Mouse (Mus musculus): ENCODE data around the gene Top2b.

The Top2b gene

DNA sequence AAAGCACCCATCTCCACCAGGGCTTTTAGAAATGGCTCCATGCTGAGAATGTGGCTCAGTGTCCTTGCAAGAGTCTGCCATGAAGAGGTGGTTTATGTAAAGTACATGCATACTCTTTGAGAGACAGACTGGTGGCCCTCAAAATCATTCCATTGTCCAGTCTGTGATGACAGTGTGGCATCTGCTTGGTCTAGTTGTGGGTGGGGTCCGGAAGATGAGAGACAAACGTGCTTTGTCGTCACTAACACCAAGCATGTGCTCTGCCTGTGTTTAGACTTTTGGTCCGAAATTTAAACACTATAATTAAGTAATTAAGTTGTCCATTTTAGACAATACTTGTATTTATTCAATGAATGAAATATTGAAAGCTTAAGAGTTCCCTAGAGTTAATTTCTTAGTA lies 49.2 kb downstream of the Top2b start:
- DNase-seq (ENCODE audit: low spot score in 2 of 2): no peak

DNA sequence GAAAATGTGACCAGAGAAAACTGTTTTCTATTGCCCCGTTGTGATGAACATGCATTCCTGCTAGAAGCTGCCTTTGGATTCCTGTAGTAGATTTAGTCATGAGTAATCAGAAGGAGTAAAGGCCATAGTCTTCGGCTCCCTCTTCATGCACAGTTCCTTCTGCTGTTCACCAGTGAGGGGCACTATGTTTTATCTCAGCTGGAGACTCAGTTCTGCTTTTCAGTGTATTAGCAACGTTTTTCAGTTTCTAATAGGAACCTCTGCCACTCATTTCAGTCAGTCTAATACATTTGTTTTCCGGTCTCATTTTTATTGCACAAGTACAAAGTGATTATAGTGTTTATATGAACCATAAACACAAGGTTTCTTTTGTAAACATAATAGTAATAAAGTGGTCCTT lies 62.6 kb downstream of the Top2b start:
- no peak for DNase-seq (ENCODE audit: low spot score in 2 of 2)

DNA sequence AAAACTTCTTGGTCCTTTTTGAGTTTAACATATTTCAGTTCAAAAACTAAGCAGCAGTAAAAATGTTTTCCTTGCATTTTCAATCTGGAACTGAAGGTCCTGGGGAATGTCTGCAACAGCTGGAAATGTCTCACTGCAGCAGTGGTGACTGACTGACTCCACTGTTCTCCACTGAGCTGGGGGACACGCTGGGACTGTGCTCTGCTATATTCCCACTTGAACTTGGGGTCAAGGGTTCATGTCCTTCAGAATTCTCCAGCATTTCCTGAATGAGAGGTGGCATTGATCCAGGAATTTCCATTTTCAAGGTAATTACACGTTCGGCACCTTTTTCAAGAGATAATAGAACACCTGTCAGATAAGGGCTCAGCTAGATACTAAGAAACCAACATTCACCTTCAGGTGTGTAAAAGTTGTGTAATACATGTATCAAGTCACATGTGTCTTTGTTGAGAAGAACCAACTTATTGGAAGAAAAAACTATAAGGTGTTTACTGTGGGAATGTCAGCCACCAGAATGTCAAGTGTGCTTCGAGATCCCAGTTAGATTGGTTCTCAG lies 67.0 kb downstream of the Top2b start:
- no peak for DNase-seq (ENCODE audit: low spot score in 2 of 2)

DNA sequence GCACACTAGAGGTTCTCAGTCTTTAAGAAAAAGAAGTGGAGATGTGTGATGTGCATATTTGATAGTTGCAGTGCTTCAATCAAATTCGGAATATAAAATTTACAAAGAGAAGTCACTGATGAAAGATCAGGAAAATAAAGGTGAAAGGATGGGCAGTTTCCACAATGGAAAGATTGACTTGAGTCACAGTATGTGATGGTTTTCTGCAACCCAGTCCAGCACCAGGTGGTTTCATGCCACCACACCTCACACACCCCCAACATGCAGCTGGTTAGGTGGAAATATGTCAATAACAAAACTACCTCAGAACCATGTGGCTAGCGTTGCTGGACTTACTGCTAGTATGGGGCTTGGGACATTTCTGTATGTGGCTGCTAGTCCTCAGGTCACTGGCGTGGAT lies 67.6 kb downstream of the Top2b start:
- DNase-seq (ENCODE audit: low spot score in 2 of 2): no peak

- no peak for DNase-seq (ENCODE audit: low spot score in 2 of 2)
Measured at GRCm38 (mm10) chr14:16433206-16433605, 68.2 kb downstream of the Top2b start.

DNA sequence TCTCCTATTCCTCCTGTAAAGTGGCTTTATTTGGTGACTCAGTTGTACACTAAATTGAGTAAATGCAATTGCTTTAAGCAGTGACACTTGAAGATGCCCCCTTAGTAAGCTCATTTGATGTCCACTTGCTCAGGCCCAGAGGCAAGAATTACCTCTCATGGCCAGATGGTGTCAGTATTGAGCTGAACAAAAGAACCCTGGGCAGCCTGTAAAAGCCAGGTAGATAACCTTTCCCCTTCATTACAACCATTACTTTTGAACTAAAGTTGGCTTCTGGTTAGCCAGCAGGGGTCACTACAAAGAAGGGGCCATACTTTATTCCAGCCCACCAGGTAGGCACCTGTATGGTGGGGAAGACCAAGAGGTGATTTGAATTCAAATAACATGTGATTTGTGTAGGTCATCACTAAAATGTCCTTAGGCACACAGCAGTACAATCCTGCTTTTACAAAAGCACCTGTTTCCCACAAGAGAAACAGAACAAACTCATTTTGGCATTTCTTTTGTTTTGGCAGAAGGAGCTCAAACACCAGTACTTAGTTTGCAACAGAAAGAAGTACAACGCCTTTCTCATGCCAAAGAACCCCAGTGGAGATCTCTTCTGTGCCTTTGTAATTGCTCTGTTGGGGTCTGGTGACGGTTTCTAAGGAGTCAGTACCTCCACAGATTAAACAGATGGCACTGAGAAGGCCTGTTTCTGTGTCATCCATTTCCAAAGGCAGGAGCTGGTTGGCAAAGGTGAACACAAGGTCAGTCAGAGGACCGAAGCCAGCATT lies 69.6 kb downstream of the Top2b start:
- DNase-seq (ENCODE audit: low spot score in 2 of 2): peak in 1 of 2 experiments; percentile 55

DNA sequence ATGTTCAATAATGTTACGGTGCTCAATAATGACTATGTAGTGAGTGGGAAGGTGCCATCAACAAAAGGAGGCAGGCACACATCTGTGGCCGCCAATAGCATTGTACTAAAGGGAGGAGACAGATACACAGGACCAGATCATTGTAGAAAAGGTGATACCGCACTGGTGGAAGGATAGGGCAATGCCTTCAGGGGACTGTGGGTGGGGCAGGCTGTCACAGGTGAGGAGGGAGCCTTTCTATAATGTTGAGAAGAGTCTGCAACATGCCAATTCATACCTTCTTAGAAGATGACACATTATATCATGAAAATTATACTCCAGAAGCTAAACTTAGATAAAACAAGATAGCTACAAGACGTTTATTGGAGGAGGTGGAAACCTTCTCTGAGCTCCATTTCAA lies 72.4 kb downstream of the Top2b start:
- DNase-seq (ENCODE audit: low spot score in 2 of 2): no peak

GRCm38 (mm10) chr14:16439385-16440126 lies 74.6 kb downstream of the Top2b start:
- DNase-seq (ENCODE audit: low spot score in 2 of 2): no peak

DNA sequence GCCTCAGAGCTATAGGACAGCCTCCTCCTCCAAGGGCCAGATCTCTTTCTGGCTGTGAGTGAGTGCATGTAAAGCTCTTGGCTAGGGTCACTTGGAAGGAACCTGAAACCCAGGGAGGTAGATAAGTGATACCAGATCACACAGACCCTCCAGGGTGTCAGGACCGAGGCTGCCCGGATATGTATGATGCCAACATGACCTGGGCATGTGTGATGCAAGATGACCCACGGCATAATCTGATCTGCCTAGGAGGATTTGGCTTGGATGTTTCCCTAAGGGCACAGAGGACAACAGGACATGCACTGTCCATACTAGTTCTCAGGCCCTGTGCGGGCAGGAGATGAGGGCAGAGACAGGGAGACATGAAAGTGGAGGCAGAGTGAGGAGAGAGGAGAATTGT lies 79.9 kb downstream of the Top2b start:
- DNase-seq (ENCODE audit: low spot score in 2 of 2): no peak

GRCm38 (mm10) chr14:16447587-16447986 lies 82.6 kb downstream of the Top2b start:
- DNase-seq (ENCODE audit: low spot score in 2 of 2): no peak

DNA sequence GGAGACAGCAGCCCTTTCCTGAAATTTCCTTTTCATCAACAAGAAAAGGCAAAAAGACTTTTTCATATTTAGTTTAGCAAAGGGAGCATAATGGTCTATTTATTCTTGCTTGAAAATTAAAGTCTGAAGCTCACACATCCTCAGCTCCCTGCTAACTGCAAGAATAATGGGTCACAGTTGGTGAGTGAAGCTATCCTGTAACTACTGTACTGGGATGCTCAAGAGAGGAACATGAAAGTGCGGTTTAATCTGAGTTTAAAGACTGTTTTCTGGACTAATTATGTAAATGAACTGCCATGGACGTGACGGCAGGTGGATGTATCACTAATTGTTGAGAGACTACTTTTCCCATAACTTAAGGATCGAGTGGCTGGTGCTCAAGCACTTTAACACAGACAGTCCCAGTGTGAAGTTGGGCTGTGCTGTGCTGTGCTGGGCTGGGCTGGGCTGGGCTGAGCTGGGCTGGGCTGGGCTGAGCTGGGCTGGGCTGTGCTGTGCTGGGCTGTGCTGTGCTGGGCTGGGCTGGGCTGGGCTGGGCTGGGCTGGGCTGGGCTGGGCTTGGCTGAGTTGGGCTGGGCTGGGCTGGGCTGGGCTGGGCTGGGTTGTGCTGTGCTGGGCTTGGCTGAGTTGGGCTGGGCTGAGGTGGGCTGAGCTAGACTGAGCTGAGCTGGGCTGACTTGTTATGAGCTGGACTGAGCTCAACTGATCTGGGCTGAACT lies 83.4 kb downstream of the Top2b start:
- no peak for DNase-seq (ENCODE audit: low spot score in 2 of 2)

GRCm38 (mm10) chr14:16478606-16479323 lies 113.8 kb downstream of the Top2b start:
- DNase-seq (ENCODE audit: low spot score in 2 of 2): peak in 1 of 2 experiments; percentile 14

- peak in 1 of 2 experiments; percentile 17 for DNase-seq (ENCODE audit: low spot score in 2 of 2)
Measured at GRCm38 (mm10) chr14:16479521-16479920, 114.5 kb downstream of the Top2b start.

- DNase-seq (ENCODE audit: low spot score in 2 of 2): peak in 1 of 2 experiments; percentile 8
Measured at GRCm38 (mm10) chr14:16480621-16481020, 115.6 kb downstream of the Top2b start.

DNA sequence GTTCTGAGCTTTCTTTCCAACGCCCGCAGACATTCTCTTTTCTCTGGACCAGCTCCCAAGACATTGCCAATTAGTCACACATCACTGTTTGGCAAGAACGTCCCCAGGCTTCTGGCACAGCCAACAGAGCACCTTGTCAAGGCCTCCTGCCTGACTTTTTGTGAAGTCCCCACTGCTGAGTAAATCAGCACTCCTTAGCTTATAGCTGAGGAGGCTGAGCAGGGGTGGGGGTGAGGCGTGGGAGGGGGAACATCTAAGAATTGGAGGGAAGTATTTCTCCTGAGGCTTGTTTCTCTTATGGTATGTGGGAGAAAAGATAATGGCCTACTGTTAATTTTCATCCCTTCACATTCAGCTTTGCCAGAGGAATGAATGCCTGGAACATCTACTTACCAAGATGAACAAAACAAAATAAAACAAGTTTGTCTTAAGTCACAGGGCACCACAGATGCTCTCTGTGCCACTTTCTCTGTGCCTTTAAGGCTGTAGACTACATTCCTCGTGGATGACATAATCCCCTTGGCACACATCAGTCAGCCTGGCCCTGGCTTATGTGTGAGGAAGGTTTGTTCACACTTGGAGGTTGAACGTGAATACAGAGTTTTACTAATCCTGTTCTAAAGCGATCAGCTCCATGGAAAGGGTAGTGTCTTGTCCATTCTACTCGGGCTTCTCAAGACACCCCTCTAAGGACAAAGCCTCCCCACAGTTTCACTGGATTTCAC lies 118.8 kb downstream of the Top2b start:
- DNase-seq (ENCODE audit: low spot score in 2 of 2): peak in 1 of 2 experiments; percentile 20
